Mouse (Mus musculus): ENCODE measurements around the gene Il27.
"Not testable (repeated sequence)": the region's sequence is repeated elsewhere in the genome, so short reads cannot be mapped to it uniquely, and the experiment has no call there.

Gene Il27

DNA sequence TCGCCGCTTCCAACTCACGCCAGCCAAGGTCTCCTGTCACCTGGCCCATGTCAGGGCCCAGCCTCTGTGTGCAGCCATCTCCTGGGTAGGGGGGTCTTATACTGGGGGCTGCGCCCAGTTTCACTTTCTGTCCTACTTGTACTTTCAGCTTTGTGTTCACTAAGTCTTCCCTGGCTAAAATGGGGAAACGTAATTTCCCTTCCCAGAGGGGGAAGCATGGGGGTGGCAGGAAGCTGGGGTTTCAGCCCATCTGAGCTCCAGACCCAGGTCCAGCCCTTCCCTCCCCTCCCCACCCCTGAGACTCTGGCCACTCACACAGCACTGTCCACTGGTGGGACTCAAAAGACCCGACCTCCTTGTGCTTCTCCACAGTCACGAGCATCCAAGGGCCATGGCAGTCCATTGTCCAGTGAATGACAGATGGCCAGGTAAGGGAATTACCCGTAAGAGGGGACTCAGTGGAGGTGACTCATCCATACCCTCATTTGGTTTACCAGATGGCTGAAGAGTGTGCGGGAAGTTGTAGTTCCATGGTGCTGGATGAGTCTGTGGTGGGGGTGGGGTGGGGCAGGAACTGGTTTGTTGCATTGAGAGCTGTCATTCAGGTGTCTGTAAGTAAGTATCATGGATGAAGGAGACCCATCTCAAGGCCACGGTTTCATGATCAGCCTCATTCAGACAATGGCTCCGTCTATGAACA is at the start of gene Il27:
Il27 (minus strand) TSS at position 80 of the 700 bp plus-strand sequence.
- no peak for DNase-seq (ENCODE audit: low read depth in 1 of 2, low spot score in 2 of 2)

DNA sequence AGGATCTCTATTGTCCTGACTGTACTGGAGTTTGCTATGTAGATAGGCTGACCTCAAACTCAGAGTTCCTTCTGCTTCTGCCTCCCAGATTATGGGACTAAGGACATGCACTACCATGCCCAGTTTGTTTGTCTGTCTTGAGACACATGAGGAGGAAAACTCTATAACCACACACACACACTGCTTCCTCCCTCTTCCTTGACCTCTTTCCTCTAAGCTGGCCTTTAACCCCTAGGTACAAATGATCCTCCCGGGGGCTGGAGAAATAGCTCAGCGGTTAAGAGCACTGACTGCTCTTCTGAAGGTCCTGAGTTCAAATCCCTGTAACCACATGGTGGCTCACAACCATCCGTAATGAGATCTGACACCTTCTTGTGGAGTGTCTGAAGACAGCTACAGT is 49.6 kb upstream of the Il27 start:
- DNase-seq (ENCODE audit: low read depth in 1 of 2, low spot score in 2 of 2): no peak

DNA sequence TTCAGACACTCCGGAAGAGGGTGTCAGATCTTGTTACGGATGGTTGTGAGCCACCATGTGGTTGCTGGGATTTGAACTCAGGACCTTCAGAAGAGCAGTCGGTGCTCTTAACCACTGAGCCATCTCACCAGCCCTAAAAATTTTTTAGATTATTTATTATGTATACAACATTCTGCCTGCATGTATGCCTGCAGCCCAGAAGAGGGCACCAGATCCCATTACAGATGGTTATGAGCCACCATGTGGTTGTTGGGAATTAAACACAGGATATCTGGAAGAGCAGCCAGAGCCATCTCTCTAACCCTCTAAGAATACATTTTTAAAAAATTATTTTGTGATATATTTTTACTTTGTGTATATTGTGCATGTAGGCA is 48.5 kb upstream of the Il27 start:
- DNase-seq (ENCODE audit: low read depth in 1 of 2, low spot score in 2 of 2): not testable (repeated sequence)

DNA sequence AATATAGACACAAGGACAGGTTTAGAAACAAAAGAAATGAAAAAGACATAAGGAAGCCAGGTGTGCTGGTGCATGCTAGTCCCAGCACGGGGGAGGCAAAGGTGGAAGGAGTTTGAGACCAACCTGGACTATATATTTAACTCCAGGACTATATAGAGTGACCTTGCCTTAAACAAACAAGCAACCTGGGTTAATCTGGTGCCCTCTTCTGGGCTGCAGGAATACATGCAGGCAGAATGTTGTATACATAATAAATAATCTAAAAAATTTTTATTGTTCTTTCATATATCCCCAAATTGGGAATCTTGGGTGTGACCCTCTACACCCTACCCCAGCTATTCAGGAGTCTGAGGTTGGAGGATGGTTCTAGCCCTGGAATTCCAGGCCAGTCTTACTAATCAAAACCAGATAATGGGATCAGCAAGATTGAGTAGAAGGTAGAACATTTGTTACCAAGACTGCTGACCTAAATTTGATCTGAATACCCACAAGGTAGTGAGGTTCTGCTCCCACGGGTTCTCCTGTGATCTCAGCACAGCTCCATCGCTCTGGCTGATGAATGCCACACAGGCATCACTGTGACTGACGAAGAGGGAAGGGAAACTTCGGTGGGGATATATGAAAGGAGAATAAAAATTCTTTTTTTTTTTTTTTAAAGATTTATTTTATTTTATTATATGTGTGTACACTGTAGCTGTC is 48.0 kb upstream of the Il27 start:
- DNase-seq (ENCODE audit: low read depth in 1 of 2, low spot score in 2 of 2): no peak

DNA sequence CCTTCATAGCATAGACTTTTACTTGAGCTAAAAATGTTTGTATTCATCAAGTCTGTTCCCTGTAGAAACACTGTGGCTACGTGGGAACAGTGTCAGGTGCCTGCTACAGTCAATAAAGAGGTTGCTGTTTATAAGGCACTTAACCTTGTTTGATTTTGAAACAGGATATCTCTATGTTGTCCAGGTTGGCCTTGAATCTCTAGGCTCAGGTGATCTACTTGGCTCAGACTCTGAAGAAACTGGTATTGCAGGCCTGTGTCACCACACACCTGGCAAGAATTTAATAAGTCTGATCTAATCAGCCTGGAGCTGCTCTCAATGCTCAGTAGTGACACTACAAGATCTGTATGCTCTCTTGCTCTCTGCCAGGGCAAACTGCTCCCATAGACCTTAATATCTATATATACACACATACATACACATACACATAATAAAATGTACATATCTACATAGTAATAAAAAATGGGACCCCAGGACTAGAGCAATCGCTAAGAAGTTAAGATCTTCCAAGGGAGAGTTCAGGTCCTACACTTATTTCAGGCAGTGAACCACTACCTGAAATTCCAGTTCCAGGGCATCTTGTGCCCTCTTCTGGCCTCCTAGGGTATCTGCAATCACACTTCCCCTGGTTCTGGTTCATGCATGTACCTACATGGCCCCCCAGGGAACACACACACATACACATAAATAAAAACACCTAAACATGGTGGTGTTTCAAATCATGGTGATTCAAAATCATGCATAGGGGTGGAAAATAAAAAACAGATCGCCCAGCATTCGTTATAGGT is 42.2 kb upstream of the Il27 start:
- DNase-seq (ENCODE audit: low read depth in 1 of 2, low spot score in 2 of 2): no peak

DNA sequence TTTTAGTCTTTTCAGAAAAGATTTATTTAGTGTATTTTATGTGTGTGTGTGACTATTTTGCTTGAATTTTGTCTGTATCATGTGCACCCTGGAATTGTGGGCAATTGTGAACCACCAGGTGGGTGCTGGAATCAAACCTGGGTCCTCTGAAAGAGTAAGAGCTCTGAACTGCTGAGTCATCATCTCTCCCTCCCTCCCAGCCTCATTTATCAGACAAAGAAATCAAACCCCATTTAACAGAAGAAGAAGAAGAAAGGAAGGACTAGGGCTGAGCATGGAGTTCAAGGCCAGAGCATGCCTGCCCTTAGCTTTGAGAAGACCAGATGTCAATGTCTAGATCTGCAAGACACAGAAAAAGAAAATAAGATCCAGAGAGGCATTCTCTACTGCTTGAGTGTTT is 40.6 kb upstream of the Il27 start:
- no peak for DNase-seq (ENCODE audit: low read depth in 1 of 2, low spot score in 2 of 2)

DNA sequence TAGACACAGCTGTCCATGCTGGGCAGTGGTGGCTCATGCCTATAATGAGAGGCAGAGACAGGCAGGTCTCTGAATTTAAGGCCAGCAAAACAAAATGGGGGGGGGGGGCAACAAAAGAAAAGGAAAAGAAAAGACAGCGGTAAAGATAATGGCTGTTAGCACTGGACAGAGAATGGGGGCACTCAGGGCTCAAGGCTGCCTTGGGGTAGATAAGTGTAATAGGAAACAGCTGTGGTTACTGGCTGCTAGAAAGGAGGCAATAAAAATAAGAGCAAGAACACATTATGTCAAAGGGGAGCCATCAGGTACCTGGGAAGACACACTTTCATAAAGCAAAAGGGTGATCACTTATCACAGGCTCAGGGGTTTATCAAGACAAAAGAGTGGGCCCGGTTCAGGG is 37.7 kb upstream of the Il27 start:
- DNase-seq (ENCODE audit: low read depth in 1 of 2, low spot score in 2 of 2): no peak

DNA sequence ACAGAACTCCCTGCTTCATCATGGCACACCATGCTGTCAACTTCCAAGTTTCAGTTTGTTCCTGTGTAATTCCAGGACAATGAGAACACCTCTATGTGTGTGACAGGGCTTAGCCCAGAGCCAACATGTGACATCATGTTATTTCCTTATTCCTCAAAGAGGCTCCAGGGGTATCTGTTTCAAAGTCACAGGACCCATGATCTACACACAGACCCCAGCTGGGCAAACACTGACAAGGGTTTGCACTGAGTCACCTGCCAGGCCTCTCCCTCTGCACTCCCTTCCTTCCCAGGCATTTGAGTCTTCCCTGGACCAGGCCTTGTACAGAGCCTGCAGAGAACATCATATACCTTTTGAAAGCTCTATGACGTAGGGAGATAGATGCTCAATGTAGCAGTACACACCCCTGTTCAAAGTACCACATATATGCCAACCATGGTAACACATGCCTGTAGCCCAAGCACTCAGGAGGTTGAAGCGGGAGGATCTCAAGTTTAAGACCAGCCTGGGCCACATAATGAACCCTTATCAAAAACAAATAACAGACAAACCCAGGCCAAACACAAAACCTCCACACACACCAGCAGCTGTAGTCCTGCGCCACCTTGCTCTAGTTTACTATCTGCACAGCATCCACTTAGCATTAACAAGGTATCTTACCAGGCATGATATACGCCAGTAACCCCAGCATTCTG is 36.2 kb upstream of the Il27 start, which contains the start of gene Nupr1:
Nupr1 (minus strand) TSS at position 38 of the 695 bp plus-strand sequence.
- no peak for DNase-seq (ENCODE audit: low read depth in 1 of 2, low spot score in 2 of 2)

DNA sequence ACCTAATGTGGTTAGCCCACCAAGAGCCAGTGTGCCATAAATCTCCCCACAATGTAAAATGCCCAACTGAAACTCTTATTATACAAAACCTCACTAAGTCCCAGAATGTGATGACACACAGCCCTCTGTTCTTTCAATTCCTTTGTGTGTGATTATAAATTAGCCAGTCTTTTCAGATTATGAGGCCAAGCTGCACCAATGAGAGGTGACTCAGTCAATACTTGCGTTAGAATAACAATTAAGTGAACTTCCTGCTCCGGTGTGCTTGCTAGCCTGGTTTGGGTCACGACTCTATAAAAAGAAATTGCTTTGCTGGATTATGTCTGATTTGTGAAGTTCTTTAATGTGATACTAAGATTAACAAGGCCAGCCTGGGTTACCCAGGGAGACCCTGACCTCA is 35.2 kb upstream of the Il27 start:
- no peak for DNase-seq (ENCODE audit: low read depth in 1 of 2, low spot score in 2 of 2)

DNA sequence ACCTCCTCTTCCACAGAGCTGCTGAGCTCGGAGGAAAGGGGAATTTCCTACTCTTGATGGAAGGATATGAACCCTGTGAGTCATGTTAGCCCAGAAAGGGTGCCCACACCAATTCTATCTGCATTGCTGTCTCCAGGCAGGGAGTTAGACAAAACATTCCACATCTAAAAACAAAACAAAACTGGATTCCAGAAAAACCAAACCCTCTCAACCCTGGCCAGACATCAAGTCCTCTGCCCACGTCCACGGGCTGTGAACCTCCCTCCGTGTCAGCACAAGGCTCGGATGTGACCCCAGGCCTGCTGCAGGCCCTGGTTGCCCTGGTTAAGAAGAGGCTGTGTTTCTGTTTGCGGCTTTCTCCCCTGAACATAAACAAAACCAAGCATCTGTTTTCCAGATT is 33.4 kb upstream of the Il27 start:
- DNase-seq (ENCODE audit: low read depth in 1 of 2, low spot score in 2 of 2): no peak

DNA sequence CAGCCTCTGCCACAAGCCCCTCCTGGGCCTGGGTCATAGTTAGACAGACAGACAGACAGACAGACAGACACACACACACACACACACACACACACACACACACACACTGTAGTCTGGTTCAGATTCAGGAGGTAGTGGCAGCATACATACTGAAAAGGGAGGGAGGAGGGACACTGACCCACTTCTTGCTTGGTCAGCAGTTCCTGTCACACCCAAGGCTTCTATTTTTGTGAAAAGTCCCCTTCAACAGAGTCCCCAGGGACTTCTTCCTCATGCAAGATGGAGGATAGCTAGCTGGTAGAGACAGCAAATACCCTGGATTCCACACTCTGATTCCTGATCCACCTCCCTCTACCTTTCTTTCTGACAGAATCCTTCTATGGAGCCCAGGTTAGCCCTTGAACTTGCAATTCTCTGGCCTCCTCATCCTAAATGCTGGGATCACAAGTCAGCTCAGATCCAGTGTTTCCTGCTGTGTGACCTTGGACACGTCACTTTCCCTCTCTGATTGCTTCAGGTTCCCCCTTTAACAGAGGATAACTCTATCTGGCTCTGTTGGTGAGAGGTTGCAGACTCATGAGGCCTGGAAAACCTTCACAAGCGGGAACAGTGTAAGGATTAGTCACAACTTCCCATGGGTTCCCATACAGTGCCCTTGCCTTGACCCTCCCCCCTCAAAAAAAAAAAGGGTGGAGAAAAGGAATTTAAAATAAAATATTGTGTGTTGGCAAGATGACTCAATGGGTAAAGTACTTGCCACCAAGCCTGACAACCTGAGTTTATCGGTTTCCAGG is 31.3 kb upstream of the Il27 start:
- no peak for DNase-seq (ENCODE audit: low read depth in 1 of 2, low spot score in 2 of 2)

DNA sequence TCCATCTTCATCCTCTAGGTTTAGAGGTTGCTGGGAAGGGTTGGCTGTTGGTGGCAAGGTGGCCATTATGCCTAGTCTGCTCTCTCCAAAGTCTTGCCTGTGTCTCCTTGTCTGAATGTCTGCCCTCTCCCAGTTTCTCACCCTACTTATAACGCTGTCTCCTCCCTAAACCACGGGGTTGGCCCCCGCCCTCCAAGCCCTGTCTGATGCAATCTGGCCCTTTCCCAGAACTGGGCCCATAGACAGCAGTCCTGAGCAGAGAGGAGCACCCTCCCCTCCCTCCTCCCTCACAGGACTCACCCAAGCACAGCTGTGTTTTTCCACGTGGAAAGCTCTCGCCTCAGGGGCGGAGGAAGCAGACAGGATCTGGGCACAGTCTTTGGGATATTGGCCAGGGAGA is 30.6 kb upstream of the Il27 start:
- peak; percentile 19 to 47 for DNase-seq (ENCODE audit: low read depth in 1 of 2, low spot score in 2 of 2)

DNA sequence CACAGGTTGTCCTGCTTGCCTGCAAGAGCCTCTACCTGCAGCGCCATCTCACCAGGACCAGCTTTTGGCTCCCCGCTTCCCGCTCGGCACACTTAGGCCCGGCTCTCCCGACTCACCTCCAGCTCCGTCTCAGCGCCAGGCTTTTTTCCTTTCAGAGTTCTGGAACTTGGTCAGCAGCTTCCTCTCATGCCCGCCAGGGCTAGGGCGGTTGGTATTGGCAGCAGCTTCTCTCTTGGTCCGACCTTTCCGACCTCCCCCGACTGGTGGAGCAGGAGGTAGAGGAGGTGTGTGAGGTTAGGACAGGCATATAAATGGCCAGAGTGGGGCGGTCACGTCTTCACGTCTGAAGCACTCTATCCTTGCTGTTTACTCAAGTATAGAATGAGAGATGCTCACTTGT is 30.0 kb upstream of the Il27 start:
- DNase-seq (ENCODE audit: low read depth in 1 of 2, low spot score in 2 of 2): no peak

DNA sequence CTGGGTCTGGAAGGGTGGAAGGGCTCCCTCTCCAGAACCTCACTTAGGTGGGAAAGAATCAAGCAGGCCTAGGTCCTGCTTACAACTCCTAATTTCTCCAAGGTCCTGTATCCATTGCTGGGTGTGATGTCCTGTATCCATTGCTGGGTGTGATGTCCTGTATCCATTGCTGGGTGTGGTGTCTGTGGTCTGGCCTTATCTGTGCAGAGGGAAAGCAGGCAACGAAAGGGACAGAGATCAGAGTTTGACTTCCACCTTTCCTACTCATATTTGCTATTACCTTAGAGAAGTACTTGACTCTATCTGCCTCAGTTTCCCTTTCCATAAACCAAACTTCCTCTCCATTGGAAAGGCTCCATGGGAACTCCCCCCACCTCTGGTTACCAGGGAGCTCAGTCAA is 28.6 kb upstream of the Il27 start:
- no peak for DNase-seq (ENCODE audit: low read depth in 1 of 2, low spot score in 2 of 2)

DNA sequence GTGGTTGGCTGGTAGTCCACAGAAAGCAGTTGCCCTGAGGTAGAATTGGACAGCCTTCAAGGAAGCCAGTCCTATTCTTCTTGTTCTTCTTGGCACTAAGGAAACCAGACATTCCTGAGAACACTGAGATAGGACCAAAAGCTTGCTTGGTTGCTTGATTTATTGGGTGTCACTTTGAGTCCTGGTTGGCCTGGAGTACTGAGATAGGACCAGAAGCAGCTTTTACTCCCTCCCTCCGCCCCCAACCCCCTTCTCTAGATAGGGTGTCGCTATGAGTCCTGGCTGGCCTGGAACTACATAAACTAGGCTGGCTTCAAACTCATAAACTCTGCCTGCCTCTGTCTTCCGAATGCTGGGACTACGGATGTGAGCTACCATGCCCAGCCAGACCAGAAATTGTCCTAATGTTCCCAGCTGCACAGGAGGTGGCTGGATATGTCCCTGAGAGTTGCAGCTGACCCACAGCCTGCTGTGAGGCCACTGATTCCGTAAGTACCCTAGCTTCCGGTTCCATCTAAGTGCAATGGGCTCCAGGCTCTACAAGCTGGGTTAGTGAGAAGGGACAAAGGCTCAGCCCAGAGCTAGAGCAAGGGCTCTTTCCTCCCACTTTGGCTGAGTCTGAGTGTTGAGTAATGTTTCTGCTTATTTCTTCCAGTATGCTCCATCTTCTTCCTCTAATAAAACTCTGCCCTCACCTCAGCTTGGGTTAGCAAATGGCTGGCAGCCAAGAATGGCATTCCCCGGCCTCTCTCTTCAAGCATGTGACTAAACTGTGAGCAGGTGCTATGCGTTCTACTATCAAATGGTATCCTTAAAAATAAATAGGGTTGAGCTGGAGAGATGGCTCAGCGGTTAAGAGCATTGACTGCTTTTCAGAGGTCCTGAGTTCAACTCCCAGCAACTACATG is 27.0 kb upstream of the Il27 start:
- DNase-seq (ENCODE audit: low read depth in 1 of 2, low spot score in 2 of 2): no peak

DNA sequence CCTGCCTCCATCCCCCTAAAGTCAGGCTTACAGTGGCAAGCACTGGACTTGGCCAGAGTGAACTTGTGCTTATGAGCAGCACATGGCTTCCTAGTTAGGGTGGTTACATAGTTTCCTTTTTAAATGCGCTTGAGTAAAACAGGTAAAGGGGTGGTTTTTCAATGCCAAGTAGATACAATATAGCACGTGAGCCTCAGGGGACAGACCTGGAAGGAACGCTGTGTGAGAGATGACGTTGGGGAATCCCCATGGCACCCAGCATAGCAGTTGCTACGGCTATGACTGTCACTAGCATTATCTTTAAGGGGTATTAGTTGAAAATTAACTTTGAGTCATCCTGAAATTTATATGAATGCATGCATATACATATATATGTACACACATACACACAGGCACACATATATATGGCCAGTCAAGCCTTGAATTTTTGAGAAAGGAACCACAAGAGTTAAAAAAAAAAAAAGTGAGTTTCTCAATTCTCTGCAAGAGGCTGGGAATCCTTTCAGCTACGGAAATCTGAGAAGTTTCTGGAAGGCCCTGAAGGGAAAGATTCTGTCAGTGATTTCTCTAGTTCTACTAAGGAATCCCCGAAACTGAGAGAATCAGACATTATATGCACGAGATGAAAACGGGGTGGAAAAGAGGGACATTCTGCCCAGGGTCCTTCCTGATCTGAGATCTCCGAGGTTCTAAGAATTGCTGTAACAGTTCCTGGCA is 25.0 kb upstream of the Il27 start:
- no peak for DNase-seq (ENCODE audit: low read depth in 1 of 2, low spot score in 2 of 2)

DNA sequence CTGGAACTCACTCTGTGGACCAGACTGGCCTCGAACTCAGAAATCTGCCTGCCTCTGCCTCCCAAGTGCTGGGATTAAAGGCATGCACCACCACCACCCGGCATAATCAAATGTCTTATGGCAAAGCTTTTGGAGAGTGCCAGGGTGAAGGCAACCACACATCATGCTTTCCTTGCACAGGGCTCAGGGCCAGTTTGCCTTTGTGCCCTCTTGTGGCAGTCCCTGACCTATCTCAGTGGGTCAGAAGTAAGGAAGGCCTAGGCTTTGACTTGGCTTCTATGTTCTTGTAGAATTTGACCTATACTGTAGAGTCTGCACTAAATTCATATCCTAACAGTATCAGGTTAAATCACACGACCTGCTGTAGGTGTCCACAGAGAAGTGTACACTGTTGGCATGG is 22.0 kb upstream of the Il27 start:
- DNase-seq (ENCODE audit: low read depth in 1 of 2, low spot score in 2 of 2): no peak

DNA sequence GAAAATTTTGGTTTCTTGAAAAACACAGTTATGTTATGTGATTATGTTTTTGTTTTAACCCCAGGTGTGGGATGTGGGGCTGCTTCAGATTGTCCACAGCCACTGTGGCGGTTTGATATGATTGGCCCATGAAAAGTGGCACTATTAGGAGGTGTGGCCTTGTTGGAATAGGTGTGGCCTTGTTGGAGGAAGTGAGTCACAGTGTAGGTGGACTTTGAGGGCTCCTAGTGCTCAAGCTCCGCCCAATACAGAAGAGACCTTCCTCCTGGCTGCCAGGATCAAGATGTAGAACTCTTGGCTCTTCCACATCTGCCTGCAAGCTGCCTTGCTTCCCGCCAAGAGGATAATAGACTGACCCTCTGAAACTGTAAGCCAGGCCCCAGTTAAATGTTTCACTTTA is 18.0 kb upstream of the Il27 start:
- DNase-seq (ENCODE audit: low read depth in 1 of 2, low spot score in 2 of 2): no peak

DNA sequence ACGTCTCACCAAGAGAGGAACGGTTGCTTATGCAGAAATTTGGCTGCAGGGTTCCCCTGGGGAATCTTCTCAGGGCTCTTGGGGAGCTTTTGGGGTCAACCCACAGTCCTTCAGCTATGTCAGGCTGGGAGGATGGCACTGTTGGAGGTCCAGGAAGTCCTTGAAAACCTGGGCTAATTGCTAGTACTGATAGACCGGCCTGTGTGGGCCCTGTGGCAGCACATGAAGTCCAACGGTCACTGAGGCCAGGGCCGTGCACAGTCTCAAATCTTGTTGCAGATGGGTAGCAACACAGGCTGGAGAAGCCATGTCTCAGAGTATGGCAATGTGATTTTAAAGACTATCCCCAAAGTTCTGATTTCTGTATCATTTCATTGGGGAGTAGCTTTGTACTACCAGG is 13.1 kb upstream of the Il27 start:
- DNase-seq (ENCODE audit: low read depth in 1 of 2, low spot score in 2 of 2): no peak
